Mouse (Mus musculus) layer of hippocampus, adult 8-10 months (tissue): ENCODE measurements around the gene Cdkn1b. TPM values are rescaled to one million over a fixed set of nuclear protein-coding genes. Genes with fewer than 3 reads are reported as not detected.

Source experiments
- DNase-seq, 2 experiments: peaks; one replicate each; pipeline ENCODE4 v3.0.0; 2022; ENCODE audit warnings: low spot score in 2 of 2
- total RNA-seq, 4 experiments: library from RNA; stranded (reverse); gene quantifications; 2 replicates each; pipeline ENCODE4 v1.2.4; 2022

The Cdkn1b gene
- total RNA-seq, 4 experiments from 2014 or later: 35.4 to 46.5 (median 40.5) TPM

- no peak for DNase-seq
These were observed 8.7 kb downstream of the Cdkn1b start for GRCm38 (mm10) chr6:134928889-134929310.

DNA sequence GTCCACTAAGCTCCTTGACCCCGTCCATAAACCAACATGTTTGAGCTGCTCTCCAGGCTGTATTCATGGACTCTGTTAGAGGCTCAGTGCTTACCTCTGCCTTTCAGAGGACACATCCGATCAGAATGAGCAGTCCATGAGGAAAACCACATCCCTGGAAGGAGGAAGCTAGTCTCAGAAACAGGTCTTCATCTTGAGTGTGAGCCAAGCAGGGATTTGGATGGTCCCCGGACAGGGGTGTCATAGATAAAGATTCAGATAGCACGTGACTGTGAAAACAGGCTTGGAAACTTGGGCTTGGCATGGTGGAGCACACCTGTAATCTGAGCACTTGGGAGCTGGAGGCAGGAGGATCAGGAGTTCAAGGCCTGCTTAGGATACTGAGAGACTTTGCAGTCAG is 9.7 kb downstream of the Cdkn1b start:
- no peak for DNase-seq

GRCm38 (mm10) chr6:134930383-134930782 is 10.2 kb downstream of the Cdkn1b start:
- no peak for DNase-seq

GRCm38 (mm10) chr6:134931146-134931545 is 10.9 kb downstream of the Cdkn1b start:
- no peak for DNase-seq

- no peak for DNase-seq
These were observed 12.4 kb downstream of the Cdkn1b start for GRCm38 (mm10) chr6:134932486-134933206.

DNA sequence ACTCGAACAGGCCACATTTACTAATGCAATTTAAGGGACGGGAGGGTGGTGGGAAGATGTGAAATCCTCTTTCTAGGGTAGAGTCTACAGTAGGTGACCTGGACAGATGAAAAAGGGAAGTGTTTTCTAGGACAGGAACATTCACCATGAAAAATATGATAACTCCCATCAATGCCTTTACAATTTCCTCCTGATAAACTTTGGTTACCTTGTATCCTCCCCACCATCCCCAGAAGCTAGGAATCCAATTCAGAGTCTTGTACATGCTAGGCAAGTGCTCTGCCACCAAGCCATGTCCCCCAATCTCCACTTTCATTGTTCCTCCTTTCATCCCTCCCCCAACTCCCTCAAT is 13.0 kb downstream of the Cdkn1b start:
- no peak for DNase-seq

- DNase-seq: no peak
These were observed 14.1 kb downstream of the Cdkn1b start for GRCm38 (mm10) chr6:134934305-134934704.

DNA sequence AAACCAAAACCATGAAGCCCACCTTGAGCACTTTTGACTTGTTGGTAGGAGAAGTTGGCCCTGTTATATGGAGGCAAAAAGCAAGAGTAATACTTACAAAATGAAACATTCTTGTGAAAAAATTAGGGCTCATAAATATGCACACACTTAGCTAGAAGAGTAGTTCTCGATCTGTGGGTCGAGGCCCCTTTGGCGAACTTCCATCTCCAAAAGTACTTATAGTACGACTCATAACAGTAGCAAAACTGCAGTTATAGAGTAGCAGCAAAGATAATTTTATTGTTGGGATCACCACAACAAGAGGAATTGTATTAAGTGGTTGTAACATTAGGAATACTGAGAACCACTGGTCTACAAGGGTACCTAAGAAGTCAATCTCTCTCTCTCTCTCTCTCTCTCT is 19.6 kb downstream of the Cdkn1b start:
- no peak for DNase-seq

DNA sequence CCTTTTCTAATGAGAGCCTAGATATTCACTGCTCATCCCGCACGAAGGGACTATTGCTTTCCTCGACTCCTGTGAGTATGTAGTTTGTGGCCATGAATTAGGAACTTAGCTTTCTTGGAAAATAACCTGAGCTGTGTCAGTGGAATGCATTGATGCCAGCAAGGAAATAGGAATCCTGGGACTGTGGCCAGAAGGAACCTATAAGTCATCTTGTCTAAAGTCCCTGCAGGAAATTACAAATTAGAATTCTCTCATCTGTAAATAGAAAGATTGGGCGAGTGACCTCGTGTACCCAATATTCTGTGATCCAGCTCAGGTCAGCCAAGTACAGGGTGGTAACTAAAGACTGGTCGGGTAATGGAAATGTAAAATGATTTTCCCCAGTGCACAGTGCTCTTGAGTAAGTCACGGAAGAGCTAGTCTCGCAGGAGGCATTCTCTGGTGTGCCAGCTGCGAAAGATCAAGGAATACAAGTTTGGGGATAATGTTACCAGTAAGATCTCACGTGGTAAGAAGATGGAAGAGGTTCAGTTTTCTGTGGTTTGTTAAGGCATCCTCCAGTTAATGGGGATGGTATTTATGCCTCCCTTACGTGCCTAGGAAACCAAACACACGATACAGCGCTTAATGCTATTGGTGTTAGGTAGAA is 23.7 kb downstream of the Cdkn1b start:
- no peak for DNase-seq

DNA sequence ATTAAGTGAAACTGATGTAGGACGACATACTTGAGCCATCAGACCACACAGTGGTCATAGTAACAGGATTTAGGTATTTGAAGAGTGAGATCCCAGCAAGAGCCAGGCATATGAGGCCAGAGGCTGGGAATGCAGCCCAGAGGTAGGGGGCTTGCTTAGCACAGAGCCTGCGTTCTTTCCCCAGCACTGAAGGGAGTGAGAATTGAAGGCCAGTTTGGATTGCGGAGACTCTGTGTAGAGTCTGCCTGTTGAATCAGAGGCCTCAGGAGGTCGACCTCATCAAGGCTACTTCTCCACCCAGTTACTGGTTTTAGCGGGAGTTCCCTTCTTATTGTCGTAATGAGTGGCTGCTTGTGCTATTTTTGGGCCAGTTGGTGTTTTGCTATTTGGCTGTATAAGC is 25.9 kb downstream of the Cdkn1b start:
- DNase-seq: no peak

DNA sequence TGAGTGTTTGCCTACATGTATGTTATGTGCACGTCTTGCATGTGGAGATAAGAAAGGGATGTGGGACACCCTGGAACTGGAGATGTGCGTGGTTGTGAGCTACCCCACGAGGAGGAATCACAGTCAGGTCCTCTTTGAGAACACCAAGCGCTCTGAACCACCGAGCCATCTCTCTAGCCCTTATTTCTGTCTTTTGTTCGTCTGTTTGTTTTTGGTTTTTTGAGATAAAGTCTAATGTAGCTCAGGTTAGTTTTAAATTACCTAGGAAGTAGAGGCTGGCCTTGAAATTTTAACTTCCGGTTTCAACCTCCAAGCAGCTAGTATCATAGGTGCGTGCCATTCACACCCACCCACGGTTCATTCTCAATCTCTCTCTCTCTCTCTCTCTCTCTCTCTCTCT is 26.7 kb downstream of the Cdkn1b start:
- DNase-seq: no peak

DNA sequence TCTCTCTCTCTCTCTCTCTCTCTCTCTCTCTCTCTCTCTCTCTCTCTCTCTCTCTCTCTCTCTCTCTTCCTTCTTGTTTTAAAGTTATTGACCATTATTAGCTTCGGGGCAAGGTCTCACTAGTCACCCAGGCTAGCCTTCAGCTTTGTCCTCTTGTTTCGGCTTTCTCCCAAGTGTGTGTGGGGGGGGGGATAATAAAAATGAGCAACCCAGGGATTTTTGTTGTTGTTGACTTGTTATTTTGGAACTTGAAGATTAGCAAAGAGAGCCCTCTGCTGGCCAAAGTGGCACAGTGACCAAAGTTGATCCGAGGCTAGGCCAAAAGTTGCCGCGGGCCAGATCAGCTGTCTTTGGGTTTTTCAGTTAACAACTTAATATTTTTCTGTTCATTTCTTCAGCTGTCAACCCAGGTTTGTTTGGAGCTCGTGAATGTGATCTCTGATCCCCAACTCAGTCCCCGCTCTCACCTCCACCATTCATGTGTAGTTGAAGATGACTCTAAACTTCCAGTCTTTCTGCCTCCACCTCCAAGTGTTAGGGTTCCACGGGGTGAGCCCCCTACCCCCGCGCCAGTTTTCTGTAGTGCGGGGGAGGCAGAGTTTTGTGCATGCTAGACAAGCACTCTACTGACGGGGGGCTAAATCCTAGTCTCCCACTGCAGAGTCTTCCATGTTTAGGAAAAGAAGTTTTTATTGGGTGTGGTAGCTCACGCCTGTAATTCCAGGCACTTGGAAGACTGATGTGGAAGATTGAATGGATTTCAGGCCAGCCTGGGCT is 27.3 kb downstream of the Cdkn1b start:
- DNase-seq: peak; percentile 27 to 71

DNA sequence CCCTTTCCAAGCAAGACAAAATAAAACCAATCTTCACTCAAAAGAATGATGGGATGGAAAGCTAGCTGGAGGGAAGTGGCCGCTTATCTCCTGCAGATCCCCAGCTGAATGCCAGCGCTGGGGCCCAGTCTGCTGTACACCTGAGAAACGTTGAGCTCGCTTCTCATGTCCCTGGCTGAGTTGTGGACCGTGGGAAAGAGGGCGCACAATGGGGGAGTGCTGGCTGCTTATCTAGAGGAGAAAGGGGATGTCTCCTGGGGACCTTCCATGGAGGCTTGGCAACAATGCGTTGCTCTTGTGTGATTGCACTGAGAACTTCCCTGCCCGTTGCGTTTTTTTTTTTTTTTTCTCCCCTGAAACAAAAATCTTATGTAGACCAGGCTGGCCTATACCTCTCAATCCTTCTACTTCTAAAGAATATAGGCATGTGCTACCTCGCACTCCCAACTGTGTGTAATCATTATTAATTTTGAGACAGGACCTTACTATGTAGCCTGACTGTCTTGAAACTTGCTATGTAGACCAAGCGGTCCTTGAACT is 28.4 kb downstream of the Cdkn1b start:
- no peak for DNase-seq

DNA sequence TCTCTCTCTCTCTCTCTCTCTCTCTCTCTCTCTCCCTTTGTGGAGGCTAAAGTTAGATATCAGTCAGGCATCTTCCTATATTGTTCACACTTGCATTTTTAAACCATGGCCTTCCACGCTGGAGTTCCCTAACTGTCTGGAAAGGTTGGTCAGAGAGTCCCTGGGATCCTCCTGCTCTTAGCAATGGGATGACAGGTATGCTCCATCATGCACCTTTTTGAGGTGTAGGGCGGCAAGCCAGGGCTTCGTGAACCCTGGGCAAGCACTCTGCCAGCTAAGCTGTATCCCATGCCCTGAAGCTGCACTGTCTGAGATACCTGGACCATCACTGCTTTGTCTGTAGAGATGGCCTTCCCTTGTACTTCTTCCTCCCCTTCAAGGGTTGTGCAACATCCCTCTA is 29.0 kb downstream of the Cdkn1b start:
- DNase-seq: no peak

GRCm38 (mm10) chr6:134951364-134951763 is 31.2 kb downstream of the Cdkn1b start:
- DNase-seq: no peak

DNA sequence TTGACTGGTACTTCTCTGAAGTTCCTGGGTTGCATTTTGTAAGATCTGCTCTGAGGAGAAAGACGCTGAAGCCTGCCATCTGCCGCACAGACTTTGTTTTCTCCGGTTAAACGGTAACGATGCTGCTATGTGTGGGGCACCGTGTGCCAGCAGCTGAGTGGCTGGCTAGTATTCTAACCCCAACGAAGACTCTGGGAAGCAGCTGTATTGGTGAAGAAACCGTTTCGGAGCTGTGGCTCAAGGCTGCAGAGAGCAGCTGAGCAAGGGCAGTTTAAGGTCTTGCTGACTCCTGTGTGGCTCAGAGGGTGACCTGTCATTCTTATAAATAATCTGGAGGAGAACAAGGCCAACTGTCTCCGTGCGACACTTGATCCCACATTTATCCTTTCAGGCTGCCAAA is 33.8 kb downstream of the Cdkn1b start:
- DNase-seq: peak in 1 of 2 experiments; percentile 28

DNA sequence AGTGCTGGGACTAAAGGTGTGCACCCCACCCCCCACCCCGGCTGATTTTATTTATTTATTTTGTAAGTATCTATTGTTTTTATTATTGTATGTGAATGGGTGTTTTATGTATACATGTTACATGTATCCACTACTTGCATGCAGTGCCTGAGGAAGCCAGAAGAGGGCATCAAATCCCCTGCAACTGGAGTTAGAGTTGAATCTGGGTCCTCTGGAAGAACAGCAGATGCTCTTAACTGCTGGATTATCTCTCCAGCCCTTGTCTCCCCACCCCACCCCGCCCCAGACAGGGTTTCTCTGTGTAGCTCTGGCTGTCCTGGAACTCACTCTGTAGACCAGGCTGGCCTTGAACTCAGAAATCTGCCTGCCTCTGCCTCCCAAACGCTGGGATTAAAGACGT is 36.2 kb downstream of the Cdkn1b start:
- DNase-seq: no peak

DNA sequence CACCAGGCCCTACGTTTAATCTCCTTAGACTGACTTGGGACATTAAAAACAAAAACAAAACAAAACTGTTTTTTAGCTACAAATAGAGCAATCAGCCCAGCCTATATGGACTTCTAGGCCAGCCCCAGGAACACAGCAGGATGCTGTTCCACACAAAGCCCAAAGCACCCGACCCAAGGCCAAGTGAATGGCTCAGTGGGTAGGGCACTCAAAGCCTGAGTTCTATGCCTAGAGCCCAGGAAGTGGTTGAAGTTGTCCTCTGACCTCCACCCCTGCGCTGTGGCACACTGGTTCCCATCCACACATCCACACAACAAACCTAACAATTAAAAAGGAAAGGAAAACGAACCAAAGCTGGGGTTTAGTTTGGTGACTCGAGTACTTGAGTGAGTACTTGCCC is 41.1 kb downstream of the Cdkn1b start:
- no peak for DNase-seq

DNA sequence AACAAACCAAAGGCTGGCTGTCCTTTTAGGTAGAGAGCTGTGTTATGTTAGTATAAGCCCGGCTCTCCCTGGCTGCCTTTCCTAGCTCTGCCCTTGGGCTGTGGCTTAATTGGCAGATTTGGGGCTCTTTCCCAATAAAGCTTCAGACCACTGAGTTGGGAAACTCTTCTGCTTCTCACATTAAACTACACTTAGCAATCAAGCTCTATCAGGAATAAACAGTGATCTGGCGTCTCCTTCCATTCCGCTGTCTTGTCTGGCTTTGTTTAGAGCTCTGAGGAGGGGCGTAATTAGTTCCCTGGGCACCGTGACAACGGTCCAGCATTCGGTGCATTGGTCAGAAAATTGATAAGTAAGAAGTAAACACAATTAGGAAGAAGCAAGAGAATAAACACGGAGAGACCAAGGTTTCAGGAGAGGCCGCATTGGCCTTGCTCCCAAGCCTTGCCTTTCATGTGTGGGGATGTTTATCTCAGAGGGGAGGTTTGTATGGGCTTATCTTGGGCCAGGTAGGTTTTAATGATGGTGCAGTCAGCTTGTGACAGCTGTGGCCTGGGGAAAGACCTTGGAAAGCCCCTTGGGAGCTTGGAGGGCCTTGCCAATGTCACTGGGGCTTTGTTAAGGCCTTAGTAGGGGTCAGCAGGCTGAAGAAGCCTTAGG is 41.8 kb downstream of the Cdkn1b start:
- no peak for DNase-seq

- DNase-seq: no peak
These were observed 42.3 kb downstream of the Cdkn1b start for GRCm38 (mm10) chr6:134962518-134962893.

DNA sequence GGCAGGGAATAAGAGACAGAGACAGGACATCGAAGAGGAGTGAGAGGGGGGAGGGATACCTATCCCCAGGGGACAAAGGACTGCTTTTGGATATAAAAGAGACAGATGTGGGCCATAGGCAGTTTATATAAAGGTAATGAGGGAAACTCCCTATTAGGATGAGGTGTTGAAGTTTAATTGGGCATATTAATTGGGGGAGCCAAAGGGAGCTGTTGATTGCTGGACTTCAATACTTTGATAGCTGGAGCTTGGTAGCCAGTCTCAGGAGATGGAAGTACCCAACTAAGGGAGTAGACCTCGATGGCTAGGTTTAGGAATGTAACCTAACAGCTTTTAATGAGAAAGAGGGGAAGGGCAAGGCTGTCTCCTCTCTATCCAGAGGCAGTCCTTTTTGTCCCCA is 43.7 kb downstream of the Cdkn1b start:
- no peak for DNase-seq

- no peak for DNase-seq
These were observed 46.5 kb downstream of the Cdkn1b start for GRCm38 (mm10) chr6:134966681-134967080.
